Mouse (Mus musculus) gastrocnemius, postnatal 25 days (tissue): ENCODE measurements around the gene Rbfox3. TPM values are rescaled to one million over a fixed set of nuclear protein-coding genes. Genes with fewer than 3 reads are reported as not detected.

Experiments
- DNase-seq: peaks from one replicate; pipeline ENCODE4 v3.0.0; 2022
- total RNA-seq, 2 experiments: library from RNA; stranded (reverse); gene quantifications; 1 replicate in 1 of 2; 2 replicates in 1 of 2; pipeline ENCODE4 v1.2.3; 2021

Gene Rbfox3
- total RNA-seq, 2 experiments from 2014 or later: 0.16 to 0.28 TPM

GRCm38 (mm10) chr11:118548242-118548641 is 363.2 kb downstream of the Rbfox3 start:
- DNase-seq: no peak

DNA sequence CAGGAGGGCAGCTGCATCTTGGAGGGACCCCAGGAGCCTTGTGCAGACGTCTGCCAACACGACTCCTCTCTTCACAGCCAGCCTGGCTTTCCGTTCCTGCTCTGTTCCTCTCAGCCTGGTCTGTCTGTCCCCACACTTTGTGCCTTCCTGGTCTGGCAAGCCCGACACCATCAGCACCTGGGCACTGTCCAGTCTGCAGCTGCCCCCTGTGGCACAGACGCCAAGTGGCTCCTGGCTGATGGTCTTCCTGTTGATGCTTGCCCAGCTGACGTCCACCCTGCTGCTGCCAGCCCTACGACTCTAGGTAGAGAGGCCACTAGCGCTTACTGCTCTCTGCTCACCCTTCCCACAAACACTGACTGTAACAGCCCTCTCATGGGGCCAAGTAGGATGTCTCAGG is 365.1 kb downstream of the Rbfox3 start:
- no peak for DNase-seq

DNA sequence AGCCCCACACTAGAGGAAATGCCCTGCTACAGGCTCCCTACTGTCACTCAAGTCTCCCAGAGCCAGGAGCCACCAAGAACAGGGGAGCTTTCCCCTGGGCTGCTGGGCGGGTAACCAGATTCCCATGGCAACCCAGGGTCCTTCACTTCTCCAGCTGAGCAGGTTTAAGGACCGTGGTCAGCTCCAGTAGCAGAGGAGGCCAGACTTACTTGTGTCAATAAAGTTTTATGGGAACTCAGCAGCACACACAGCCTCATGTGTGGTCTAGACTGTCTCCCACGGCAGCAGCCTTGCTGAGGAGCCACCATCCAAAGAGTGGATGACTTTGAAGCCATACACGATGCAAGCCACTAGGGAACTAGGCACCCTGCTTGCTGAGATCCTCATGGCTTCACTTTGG is 365.7 kb downstream of the Rbfox3 start:
- no peak for DNase-seq

DNA sequence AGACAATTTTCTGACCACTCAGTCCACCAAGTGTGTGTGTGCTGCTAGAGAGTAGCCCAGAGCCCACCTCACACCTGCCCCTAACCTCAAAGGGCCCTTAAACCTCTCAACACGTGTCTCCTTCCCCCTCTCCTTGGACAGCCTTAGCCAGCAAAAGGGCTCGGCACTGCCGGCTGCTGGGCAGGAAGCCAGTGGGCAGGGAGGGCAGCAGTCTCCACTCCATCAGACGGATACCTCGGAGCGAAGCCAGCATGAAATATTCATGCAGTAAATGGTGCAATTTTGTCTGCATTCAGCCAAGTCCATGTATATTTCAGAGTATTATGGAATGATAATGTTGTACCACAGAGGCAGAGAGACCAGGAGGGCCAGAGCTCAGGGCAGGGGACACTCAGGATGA is 366.8 kb downstream of the Rbfox3 start:
- DNase-seq: no peak

GRCm38 (mm10) chr11:118542906-118543305 is 368.5 kb downstream of the Rbfox3 start:
- DNase-seq: no peak

- no peak for DNase-seq
These were observed 370.9 kb downstream of the Rbfox3 start for GRCm38 (mm10) chr11:118540411-118541026.

- no peak for DNase-seq
These were observed 373.4 kb downstream of the Rbfox3 start for GRCm38 (mm10) chr11:118538008-118538407.

DNA sequence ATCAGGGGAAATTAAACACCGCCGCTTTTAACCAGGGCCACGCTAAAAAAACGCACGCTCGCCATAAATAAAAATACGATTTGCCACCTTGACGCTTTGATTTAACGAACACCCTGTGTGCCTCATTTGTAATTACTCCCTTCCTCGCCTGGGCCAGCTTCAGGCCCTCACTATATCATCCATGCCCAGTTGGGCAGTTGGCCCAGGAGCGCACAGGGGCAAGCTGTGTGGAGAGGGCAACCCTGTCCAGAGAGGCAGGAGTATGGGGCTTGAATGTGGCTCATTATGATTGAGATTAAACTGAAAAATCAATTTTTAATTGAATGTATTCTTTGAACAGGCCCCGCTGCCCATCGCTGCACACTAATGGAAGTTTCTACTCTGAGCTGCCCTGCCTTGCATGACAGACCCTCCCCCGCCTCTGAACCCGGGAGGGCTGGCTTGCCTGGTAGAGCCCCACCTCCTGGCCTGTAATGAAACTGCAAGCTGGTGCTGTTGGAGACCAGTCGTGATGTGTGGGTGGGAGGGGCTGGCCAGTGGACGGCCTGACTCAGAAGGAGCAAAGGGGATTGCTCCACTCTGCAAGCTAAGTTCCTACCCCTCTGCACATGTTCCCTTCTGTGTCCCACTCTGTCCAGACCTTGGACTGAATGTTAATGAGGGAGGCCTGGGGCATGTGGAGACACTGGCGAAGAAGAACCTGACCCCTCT is 376.9 kb downstream of the Rbfox3 start:
- DNase-seq: peak; percentile 24

DNA sequence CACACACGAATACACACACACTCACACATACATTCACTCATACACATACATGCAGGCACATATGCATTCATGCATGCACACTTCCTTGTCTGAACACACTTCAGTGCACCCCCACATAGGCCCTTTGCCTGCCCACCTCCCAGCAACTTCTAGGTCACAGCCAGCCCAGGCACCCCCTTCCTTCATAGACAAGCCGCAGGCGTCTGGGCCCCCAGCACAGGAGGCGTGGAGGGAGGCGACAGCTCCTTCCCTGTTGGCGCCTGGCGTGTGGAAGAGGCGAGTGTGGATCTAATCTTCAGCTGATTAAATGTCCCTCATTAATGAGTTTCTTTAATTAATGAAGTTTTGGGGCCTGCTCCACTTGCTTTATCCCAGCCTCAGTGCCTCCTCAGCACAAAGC is 381.1 kb downstream of the Rbfox3 start:
- no peak for DNase-seq

- no peak for DNase-seq
These were observed 382.6 kb downstream of the Rbfox3 start for GRCm38 (mm10) chr11:118528761-118529160.

- DNase-seq: no peak
These were observed 386.3 kb downstream of the Rbfox3 start for GRCm38 (mm10) chr11:118525059-118525458.

GRCm38 (mm10) chr11:118523496-118524145 is 387.8 kb downstream of the Rbfox3 start:
- DNase-seq: no peak

DNA sequence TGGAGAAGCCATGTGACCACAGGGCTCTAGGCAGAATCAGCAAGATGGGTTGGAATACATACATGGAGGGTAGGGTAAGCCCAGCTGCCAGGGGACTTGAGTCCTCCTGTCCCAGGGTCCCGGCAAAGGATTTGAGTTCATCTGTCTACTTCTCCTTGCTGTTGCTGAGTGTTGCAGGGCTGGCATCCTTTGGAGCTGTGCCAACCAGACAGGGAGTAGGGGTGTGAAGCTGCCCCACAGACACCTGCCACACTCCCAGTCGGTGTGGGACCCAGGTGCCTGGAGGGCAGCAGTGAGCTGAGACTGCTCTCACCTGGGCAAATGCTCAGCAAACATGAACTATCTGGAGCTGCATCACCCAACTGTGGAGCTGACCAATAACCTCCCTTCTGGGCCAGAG is 390.5 kb downstream of the Rbfox3 start:
- no peak for DNase-seq

DNA sequence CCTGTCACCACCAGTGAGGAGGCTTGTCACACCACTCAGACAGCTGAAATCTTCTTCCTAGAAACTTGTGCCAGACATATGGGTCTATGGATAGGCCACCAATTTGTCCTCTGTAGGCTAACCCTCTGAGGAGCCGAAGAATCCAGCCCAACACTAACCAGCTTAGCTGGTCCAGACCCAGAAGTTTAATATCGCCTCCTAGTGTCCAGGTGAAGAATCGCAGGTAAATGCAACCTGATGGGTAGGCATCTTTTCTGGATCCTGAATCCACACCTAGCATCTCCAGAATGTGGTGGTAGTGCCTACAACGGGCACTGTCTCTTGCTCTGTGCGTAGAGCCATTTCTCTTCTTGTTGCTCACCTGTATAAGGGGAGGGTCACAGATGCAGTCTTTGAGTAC is 391.1 kb downstream of the Rbfox3 start:
- DNase-seq: no peak

GRCm38 (mm10) chr11:118518743-118519142 is 392.7 kb downstream of the Rbfox3 start:
- DNase-seq: no peak

- no peak for DNase-seq
These were observed 393.5 kb downstream of the Rbfox3 start for GRCm38 (mm10) chr11:118517924-118518323.

GRCm38 (mm10) chr11:118512257-118512910 is 399.0 kb downstream of the Rbfox3 start:
- no peak for DNase-seq

- no peak for DNase-seq
These were observed 399.5 kb downstream of the Rbfox3 start for GRCm38 (mm10) chr11:118511851-118512250.

DNA sequence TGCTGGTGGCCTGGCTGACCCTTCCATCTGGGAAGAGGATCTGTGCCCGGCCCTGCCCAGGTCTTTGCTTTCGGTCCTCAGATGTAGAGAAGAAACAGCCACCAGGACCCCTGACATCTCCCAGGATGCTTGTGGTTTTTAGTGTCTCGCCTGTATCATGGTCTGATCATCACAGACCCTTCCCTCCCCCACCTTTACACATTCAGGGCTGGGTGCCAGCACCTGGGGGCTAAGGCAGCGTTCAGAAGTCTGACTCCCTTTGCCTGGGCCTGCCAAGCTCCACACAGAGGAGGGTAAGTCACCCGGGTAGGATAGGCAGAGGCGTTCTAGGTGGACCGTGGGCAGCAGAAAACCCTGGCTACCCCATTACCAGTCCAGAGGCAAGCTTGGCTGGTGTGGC is 403.1 kb downstream of the Rbfox3 start:
- DNase-seq: no peak

- peak; percentile 50 for DNase-seq
These were observed 403.5 kb downstream of the Rbfox3 start for GRCm38 (mm10) chr11:118507904-118508303.

DNA sequence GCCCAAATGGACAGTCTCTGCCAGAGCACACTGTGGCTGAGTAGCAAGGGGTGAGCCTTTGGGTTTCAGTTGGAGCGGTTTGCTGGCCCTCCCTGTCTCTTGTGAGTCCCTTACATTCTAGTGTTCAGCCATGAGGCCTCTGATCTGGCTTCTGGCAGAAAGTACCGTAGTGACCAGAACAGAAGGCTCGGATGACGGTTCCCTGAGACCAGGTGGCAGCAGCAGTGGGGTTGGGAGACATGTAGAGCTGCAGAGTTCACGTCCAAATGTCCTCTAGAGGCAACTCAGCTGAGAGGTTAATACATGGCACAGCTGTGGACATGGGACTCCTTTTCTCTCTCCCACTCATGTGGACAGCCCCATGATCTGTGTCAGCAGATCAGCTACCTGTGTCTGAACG is 404.3 kb downstream of the Rbfox3 start:
- DNase-seq: no peak

GRCm38 (mm10) chr11:118504180-118504454 is 407.3 kb downstream of the Rbfox3 start:
- DNase-seq: no peak
